Mouse (Mus musculus) C2C12 (cell line): ENCODE results near the gene Gm10188. TPM values are rescaled to one million over a fixed set of nuclear protein-coding genes. Genes with fewer than 3 reads are reported as not detected.

Source experiments
- H3K27me3 ChIP-seq: one replicate; pipeline ENCODE4 v1.6.1; 2011; ENCODE audit not compliant: control insufficient read depth, insufficient read depth, insufficient read length
- H3K36me3 ChIP-seq: one replicate; pipeline ENCODE4 v1.6.1; 2011; ENCODE audit not compliant: control insufficient read depth, insufficient read depth
- H3K4me3 ChIP-seq: one replicate; pipeline ENCODE4 v1.5.1; 2011; ENCODE audit warnings: mild to moderate bottlenecking, control low read depth; ENCODE audit not compliant: poor library complexity, insufficient read depth, severe bottlenecking
- H3K79me2 ChIP-seq: one replicate; pipeline ENCODE4 v1.6.1; 2011; ENCODE audit not compliant: control insufficient read depth, insufficient read depth
- H3K79me3 ChIP-seq: one replicate; pipeline ENCODE4 v1.6.1; 2011; ENCODE audit warnings: low read depth, control low read depth
- H3ac ChIP-seq: one replicate; pipeline ENCODE3; 2011; ENCODE audit warnings: low read depth; ENCODE audit not compliant: control insufficient read depth, insufficient read length
- CEBPB ChIP-seq: IDR thresholded peaks from one replicate; pipeline ENCODE4 v1.6.1; 2011; ENCODE audit warnings: low read depth, mild to moderate bottlenecking, control low read depth, moderate library complexity
- CTCF ChIP-seq: IDR thresholded peaks from one replicate; pipeline ENCODE4 v1.5.1; 2011; ENCODE audit not compliant: control insufficient read depth, insufficient read depth, insufficient read length
- FOSL1 ChIP-seq: IDR thresholded peaks from one replicate; pipeline ENCODE4 v1.8.0; 2011; ENCODE audit warnings: mild to moderate bottlenecking, low read length; ENCODE audit not compliant: poor library complexity, insufficient read depth, severe bottlenecking
- MAX ChIP-seq: IDR thresholded peaks from one replicate; pipeline ENCODE4 v1.6.1; 2011; ENCODE audit warnings: mild to moderate bottlenecking, control low read depth
- MYOD1 ChIP-seq: IDR thresholded peaks from one replicate; pipeline ENCODE4 v1.6.1; 2011; ENCODE audit warnings: low read depth; ENCODE audit not compliant: control insufficient read depth, insufficient read length
- MYOG ChIP-seq: IDR thresholded peaks from one replicate; pipeline ENCODE4 v1.6.1; 2011; ENCODE audit not compliant: control insufficient read depth, insufficient read length; ENCODE audit errors: extremely low read depth
- USF1 ChIP-seq: IDR thresholded peaks from one replicate; pipeline ENCODE4 v1.6.1; 2011; ENCODE audit warnings: low read depth, mild to moderate bottlenecking, control low read depth, moderate library complexity
- polyA plus RNA-seq: library from polyadenylated mRNA; unstranded; fragments of >200 nt; fragmentation: generic; extraction: Trizol; gene quantifications from one replicate; pipeline ENCODE4 v1.2.1, GENCODE M21; 2012; ENCODE audit warnings: missing spikeins

The Gm10188 gene
- polyA plus RNA-seq, 1 experiment = not detected

- no peaks in the 10 kb centered on the region for H3K79me3 ChIP-seq
- H3K79me2 ChIP-seq = no peaks in the 10 kb centered on the region
- no peaks in the 10 kb centered on the region for H3K36me3 ChIP-seq
- H3ac ChIP-seq = no peak overlapping the region
- no peak for TF ChIP-seq CTCF
- no peak for TF ChIP-seq MAX
- no peak for TF ChIP-seq CEBPB
- no peak for TF ChIP-seq MYOD1
- no peak for TF ChIP-seq FOSL1
- no peak for TF ChIP-seq MYOG
- no peaks in the 10 kb centered on the region for H3K27me3 ChIP-seq
- no peak overlapping the region for H3K4me3 ChIP-seq
Observed at GRCm38 (mm10) chr1:132197666-132198065, 31.9 kb downstream of the Gm10188 start.

DNA sequence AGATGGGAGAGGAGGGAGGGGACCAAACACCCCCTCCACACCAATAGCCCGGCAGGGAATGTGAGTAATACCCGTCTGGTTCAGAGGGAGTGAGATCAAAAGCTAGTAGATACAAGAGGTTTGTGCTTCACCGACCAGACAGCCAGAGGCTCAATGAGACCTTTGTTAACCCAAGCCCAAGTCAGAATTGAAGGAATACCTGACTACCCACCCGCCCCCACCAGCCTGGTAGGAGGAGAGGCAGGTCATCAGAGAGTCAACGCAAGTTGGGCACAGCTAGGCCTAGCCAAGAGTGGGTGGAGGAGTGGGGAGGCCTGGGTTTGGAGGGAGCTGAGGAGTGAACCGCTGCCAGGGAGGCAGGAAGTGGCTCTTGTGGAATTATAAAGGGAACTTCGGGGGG is 33.2 kb downstream of the Gm10188 start:
- TF ChIP-seq FOSL1 (no peak), USF1 (no peak), MYOG (no peak), CEBPB (no peak), MYOD1 (no peak), CTCF (no peak), MAX (no peak)
- no peak overlapping the region for H3ac ChIP-seq
- H3K79me3 ChIP-seq = no peaks in the 10 kb centered on the region
- H3K36me3 ChIP-seq = no peaks in the 10 kb centered on the region
- H3K4me3 ChIP-seq = no peak overlapping the region
- H3K79me2 ChIP-seq = no peaks in the 10 kb centered on the region
- H3K27me3 ChIP-seq = peaks cover 11% of the 10 kb centered on the region

DNA sequence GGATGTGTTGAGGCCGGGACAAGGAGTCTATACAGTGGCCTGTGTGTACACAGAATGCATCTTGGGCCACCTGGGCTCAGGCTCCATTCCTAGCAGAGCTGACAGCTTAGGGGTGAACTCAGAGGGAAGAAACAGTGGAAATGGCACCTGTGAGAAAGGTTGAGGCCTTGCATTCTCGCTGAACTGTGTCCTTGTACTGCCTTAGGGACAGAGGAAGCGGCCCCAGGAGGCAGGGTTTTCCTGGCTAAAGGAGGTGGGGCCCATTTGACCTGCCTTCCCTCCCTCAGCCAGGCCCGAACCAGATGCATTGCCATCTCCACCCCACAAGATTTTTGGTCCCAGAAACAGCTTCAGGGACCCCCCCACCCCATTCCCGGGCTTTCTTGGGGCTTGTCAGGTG is 33.9 kb downstream of the Gm10188 start:
- peaks cover 17% of the 10 kb centered on the region for H3K27me3 ChIP-seq

GRCm38 (mm10) chr1:132195100-132195499 is 34.5 kb downstream of the Gm10188 start:
- TF ChIP-seq CTCF (no peak), CEBPB (no peak), MYOG (no peak), FOSL1 (no peak), MAX (no peak), MYOD1 (no peak), USF1 (no peak)
- Histone ChIP-seq H3K27me3 (peaks cover 23% of the 10 kb centered on the region), H3K79me3 (no peaks in the 10 kb centered on the region), H3K79me2 (no peaks in the 10 kb centered on the region), H3K4me3 (no peak overlapping the region), H3K36me3 (no peaks in the 10 kb centered on the region), H3ac (no peak overlapping the region)

More for the DNA sequence above, 33.9 kb downstream of the Gm10188 start:
- Histone ChIP-seq H3K4me3 (no peak overlapping the region), H3K79me3 (no peaks in the 10 kb centered on the region), H3ac (no peak overlapping the region), H3K36me3 (no peaks in the 10 kb centered on the region), H3K79me2 (no peaks in the 10 kb centered on the region)
- TF ChIP-seq MYOG = no peak
- TF ChIP-seq MYOD1 = no peak
- no peak for TF ChIP-seq USF1
- no peak for TF ChIP-seq CTCF
- TF ChIP-seq FOSL1 = no peak
- TF ChIP-seq CEBPB = no peak
- TF ChIP-seq MAX = no peak

- Histone ChIP-seq H3ac (no peak overlapping the region), H3K79me3 (no peaks in the 10 kb centered on the region), H3K79me2 (no peaks in the 10 kb centered on the region), H3K27me3 (peaks cover 28% of the 10 kb centered on the region), H3K36me3 (no peaks in the 10 kb centered on the region), H3K4me3 (no peak overlapping the region)
- TF ChIP-seq FOSL1 (no peak), CEBPB (no peak), CTCF (no peak), USF1 (no peak), MAX (no peak), MYOD1 (no peak), MYOG (no peak)
Observed at GRCm38 (mm10) chr1:132194624-132195023, 34.9 kb downstream of the Gm10188 start.

DNA sequence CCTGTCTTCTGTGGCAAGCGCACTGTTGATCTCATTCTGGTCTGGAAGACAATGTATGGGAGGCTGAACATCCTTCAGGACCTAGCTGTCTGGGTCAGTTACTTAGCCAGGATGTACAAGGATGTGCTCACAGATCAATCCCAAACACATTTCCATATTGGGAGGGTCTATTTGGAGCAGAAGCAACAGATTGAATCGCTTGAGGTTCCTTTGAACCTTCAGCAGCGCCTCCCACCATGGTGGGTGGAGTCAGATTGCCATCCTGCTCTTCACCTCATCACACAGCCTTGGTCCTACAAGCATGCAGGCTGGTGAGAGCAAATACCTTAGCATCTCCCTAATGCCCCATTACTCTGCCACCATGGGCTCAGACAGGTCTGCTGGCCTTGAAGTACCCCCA is 35.8 kb downstream of the Gm10188 start:
- Histone ChIP-seq H3K36me3 (no peaks in the 10 kb centered on the region), H3K27me3 (peaks cover 34% of the 10 kb centered on the region), H3ac (no peak overlapping the region), H3K79me2 (no peaks in the 10 kb centered on the region), H3K4me3 (no peak overlapping the region), H3K79me3 (no peaks in the 10 kb centered on the region)
- no peak for TF ChIP-seq MYOG
- no peak for TF ChIP-seq USF1
- TF ChIP-seq CTCF = no peak
- no peak for TF ChIP-seq FOSL1
- no peak for TF ChIP-seq MAX
- TF ChIP-seq CEBPB = no peak
- no peak for TF ChIP-seq MYOD1
